1 mouse cellular context compared by ENCODE assay signal in the genomic region with DNA sequence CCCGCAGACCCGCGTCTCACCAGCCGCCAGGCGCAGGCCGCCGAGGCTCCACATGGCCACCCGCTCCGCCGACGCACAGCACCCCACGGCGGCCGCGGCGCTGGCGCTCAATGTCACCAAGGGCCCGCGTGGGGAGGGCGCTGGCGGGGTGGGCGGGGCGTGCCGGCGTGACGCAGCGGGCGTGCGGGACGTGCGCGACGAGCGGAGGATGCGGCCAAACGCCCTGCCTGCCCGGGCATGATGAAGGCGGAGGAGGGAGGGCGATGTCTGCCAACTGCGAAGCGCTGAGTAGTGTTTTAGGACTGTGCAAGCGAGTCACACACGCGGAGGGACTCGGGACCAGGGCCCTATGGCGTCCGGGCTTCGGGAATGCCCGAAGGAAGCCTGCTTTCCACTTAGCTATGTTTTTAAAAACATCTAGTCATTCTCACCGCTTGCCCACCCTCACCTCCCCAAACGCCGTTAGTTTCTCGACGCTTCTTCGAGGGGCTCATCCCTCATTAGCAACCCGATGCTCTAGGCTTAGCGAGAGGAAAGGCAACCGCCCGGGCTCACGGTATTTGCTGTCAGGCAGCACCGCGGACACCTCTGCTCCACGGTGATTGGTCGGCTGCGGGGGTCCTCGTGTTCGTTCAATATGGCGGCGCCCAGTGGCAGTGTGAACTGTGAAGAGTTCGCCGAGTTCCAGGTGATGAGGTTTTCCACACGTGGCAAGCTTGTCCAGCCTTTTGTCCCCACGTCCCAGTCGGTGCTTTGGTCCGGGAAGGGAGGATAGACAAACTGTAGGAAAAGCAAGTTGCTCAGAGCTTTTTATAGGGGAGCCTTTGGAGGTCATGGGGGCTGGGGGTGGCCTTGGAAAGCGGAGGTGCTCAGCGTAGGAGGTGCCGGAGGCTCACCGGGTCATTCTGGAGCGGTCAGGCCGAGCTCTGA.
A peak's percentile ranks its signal among the peaks of the same experiment; 100 is the strongest.
TF ChIP-seq lines count a peak whose summit lies in the region.

TSS of gene Fam162a (minus strand) at position 145 of the 930 bp plus-strand sequence.
TSS of gene Ccdc58 (plus strand) at position 236 of the 930 bp plus-strand sequence.

TF ChIP-seq in CH12.LX, 34 proteins besides CTCF, POLR2A, EP300 and RAD21:
- no peak for TF ChIP-seq MAFK (IDR thresholded peaks at IDR 0.05; ENCODE audit: insufficient replicate concordance, low read length)
- peak; percentile 98 for TF ChIP-seq MAX (IDR thresholded peaks at IDR 0.05; ENCODE audit: low read length)
- TF ChIP-seq KAT2A (IDR thresholded peaks at IDR 0.05; ENCODE audit: insufficient replicate concordance, low read length) = peak; percentile 42; the same call in 1 of the 2 replicates
- peak; percentile 55 for TF ChIP-seq NRF1 (IDR thresholded peaks at IDR 0.05; ENCODE audit: low read depth, low read length)
- 0 out of 2 replicates have a peak, but pooled peaks have one; percentile 32 for TF ChIP-seq MAZ (IDR thresholded peaks at IDR 0.05; ENCODE audit: low read depth, low read length)
- peak; percentile 8 for TF ChIP-seq IRF4 (IDR thresholded peaks at IDR 0.05; ENCODE audit: low read depth, low read length)
- TF ChIP-seq GABPA (IDR thresholded peaks at IDR 0.05; ENCODE audit: insufficient replicate concordance, low read depth, low read length) = no peak
- TF ChIP-seq NELFE (IDR thresholded peaks at IDR 0.05; ENCODE audit: low read depth, low read length) = peak; percentile 91
- peak; percentile 73 for TF ChIP-seq MYC (IDR thresholded peaks at IDR 0.05; ENCODE audit: low read depth, low read length)
- peak; percentile 95; the same call in 1 of the 2 replicates for TF ChIP-seq POLR2AphosphoS2 (IDR thresholded peaks at IDR 0.05; ENCODE audit: low read depth, low read length)
- no peak for TF ChIP-seq PAX5 (IDR thresholded peaks at IDR 0.05; ENCODE audit: low read length)
- TF ChIP-seq BHLHE40 (IDR thresholded peaks at IDR 0.05; ENCODE audit: low read depth, low read length) = peak; percentile 78
- TF ChIP-seq ZNF384 (IDR thresholded peaks at IDR 0.05; ENCODE audit: low read depth, low read length) = no peak
- TF ChIP-seq ETS1 (conservative IDR thresholded peaks at IDR 0.05; ENCODE audit: low read depth, low read length) = no peak
- TF ChIP-seq TBP (conservative IDR thresholded peaks at IDR 0.05; ENCODE audit: low read depth, low read length) = peak; percentile 91
- peak; percentile 64 for TF ChIP-seq SIN3A (IDR thresholded peaks at IDR 0.05; ENCODE audit: low read length)
- peak; percentile 84 for TF ChIP-seq HCFC1 (IDR thresholded peaks at IDR 0.05; ENCODE audit: low read depth, low read length)
- TF ChIP-seq TCF12 (IDR thresholded peaks at IDR 0.05; ENCODE audit: low read depth, low read length) = peak; percentile 92
- peak; percentile 95 for TF ChIP-seq MXI1 (IDR thresholded peaks at IDR 0.05; ENCODE audit: low read depth, low read length)
- peak; percentile 86 for TF ChIP-seq ZMIZ1 (IDR thresholded peaks at IDR 0.05; ENCODE audit: low read depth, low read length)
- peak; percentile 64; the same call in 1 of the 2 replicates for TF ChIP-seq UBTF (IDR thresholded peaks at IDR 0.05; ENCODE audit: low read depth, low read length)
